Mouse (Mus musculus) hindbrain, postnatal 0 days (tissue): Measurements from ENCODE around the gene Arid4a. TPM values are rescaled to one million over a fixed set of nuclear protein-coding genes. Genes with fewer than 3 reads are reported as not detected.

ENCODE experiments used
- ATAC-seq: fragments of 200-750 bp; cut with Nextera tagmentation; 2 replicates; pipeline ENCODE4 v1.8.0; 2017; ENCODE audit warnings: mild to moderate bottlenecking, moderate TSS enrichment, moderate library complexity
- DNase-seq: peaks from one replicate; pipeline ENCODE4 v3.0.0-alpha.2; 2015; ENCODE audit warnings: low spot score
- H3K27ac ChIP-seq: fragments of 300-500 bp; sonication (generic); 2 replicates; pipeline ENCODE4 v1.5.1; 2014; ENCODE audit warnings: mild to moderate bottlenecking
- H3K27me3 ChIP-seq: fragments of 300-500 bp; sonication (generic); 2 replicates; pipeline ENCODE4 v1.6.1; 2014; ENCODE audit warnings: low read length, mixed read lengths; ENCODE audit not compliant: insufficient read depth
- H3K36me3 ChIP-seq: fragments of 300-500 bp; sonication (generic); 2 replicates; pipeline ENCODE4 v1.6.1; 2014; ENCODE audit warnings: low read length, mixed read lengths; ENCODE audit not compliant: insufficient read depth
- H3K4me1 ChIP-seq: fragments of 300-500 bp; sonication (generic); 2 replicates; pipeline ENCODE4 v1.6.1; 2014; ENCODE audit warnings: antibody characterized with exemption, low read length, mixed read lengths; ENCODE audit not compliant: insufficient read depth
- H3K4me2 ChIP-seq: fragments of 300-500 bp; sonication (generic); 2 replicates; pipeline ENCODE4 v1.6.1; 2014; ENCODE audit warnings: low read depth, mild to moderate bottlenecking, low read length, moderate library complexity, mixed read lengths
- H3K4me3 ChIP-seq: fragments of 300-500 bp; sonication (generic); 2 replicates; pipeline ENCODE4 v1.5.1; 2014; ENCODE audit warnings: low read length
- H3K9ac ChIP-seq: fragments of 300-500 bp; sonication (generic); replicated peaks from 2 replicates; pipeline ENCODE4 v1.6.1; 2014; ENCODE audit warnings: mild to moderate bottlenecking, low read length, moderate library complexity, mixed read lengths
- H3K9me3 ChIP-seq: fragments of 300-500 bp; sonication (generic); 2 replicates; pipeline ENCODE4 v1.6.1; 2016; ENCODE audit warnings: low read length, mixed read lengths
- CTCF ChIP-seq: IDR thresholded peaks from 2 replicates; pipeline ENCODE4 v1.5.1; 2016; ENCODE audit warnings: antibody characterized with exemption, control low read depth, low read depth
- WGBS: fragments of 180-500 bp; shearing (Covaris S2); extraction: QIAGEN DNeasy Blood & Tissue Kit; methylation state at CpG from one replicate; pipeline ENCODE4 v1.1.7; 2014; 5-methylcytosine and 5-hydroxymethylcytosine counted together
- polyA plus RNA-seq: library from polyadenylated mRNA; unstranded; fragments of >200 nt; fragmentation: Nextera tagmentation; extraction: Ambion mirVana; gene quantifications from 2 replicates; pipeline ENCODE4 v1.2.1, GENCODE M21; 2015
- total RNA-seq: library from RNA; depleted of rRNA; stranded (reverse); fragments of >200 nt; gene quantifications from 2 replicates; pipeline ENCODE4 v1.2.3, GENCODE M21; 2014

The Arid4a gene
- total and polyA plus RNA-seq, 2 experiments from 2014 or later = 7.1 to 32.7 TPM

- no peaks in the 10 kb centered on the region for H3K27me3 ChIP-seq
- WGBS = 86% methylated on average over 2 of the region's 2 CpGs
- H3K27ac ChIP-seq = no peak overlapping the region
- ATAC-seq = no peak
- no peak overlapping the region for H3K4me3 ChIP-seq
- H3K9me3 ChIP-seq = no peaks in the 10 kb centered on the region
- peaks cover 12% of the 10 kb centered on the region; the same call in 1 of the 2 replicates for H3K36me3 ChIP-seq
- no peak for DNase-seq
- H3K4me2 ChIP-seq = no peak overlapping the region
- H3K4me1 ChIP-seq = 0 out of 2 replicates have a peak, but pooled peaks cover 6% of the 10 kb centered on the region
- H3K9ac ChIP-seq = no peak overlapping the region
- no peak for TF ChIP-seq CTCF
Measured at GRCm38 (mm10) chr12:71044488-71044887, 28.7 kb downstream of the Arid4a start.

DNA sequence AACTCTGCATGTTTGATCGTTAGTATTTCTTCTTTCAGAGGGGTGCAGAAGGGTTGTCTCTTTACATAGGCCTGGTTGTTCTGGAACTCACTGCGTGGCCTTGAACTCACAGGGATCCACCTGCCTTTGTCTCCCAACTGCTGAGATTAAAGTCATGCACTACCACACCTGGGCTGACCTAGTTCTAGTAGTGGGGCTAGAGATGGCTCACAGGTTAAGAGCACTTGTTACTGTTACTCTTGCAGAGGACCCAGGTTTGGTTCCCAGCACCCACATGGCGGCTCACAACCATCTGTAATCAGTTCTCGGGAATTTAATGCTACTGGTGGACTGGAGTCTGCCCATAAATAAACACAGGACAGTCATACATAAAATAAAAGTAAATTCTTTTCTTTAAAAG is 30.7 kb downstream of the Arid4a start:
- Histone ChIP-seq H3K4me2 (no peak overlapping the region), H3K9me3 (no peaks in the 10 kb centered on the region), H3K4me1 (0 out of 2 replicates have a peak, but pooled peaks cover 6% of the 10 kb centered on the region), H3K9ac (no peak overlapping the region), H3K27me3 (no peaks in the 10 kb centered on the region), H3K36me3 (peaks cover 8% of the 10 kb centered on the region; the same call in 1 of the 2 replicates), H3K4me3 (no peak overlapping the region), H3K27ac (no peak overlapping the region)
- 98% methylated on average over 4 of the region's 4 CpGs for WGBS
- no peak for TF ChIP-seq CTCF
- ATAC-seq (no peak), DNase-seq (no peak)

DNA sequence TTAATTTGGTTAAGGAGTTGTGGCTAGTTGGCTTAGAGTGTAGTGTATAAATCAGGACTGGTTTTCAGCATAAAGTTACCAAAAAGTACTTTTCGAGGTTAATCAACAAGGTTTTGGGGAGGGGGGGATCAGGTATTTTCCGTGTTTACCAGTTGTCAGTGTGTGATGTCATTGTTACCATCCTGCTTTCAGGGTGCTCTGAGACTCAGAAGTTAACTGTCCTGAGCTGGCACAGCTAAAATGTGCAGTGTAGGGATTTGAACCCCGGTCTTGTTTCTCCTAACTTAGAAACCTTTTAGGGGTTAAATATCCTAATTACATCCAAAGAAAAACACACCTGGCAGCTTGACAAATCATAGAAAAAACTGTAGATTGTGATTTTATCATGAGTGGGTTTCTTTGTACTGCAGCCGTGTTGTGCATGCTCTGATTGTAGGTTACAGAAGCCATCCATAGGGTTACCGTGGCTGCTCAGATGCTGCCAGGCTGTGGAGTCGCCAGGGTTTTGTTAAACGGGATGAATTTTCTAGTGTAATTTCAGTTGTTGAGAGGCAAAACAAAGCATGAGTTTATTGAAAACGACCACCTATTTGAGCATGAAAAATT is 31.8 kb downstream of the Arid4a start:
- peak; percentile 38 for DNase-seq
- WGBS = 29% methylated on average over 8 of the region's 8 CpGs
- Histone ChIP-seq H3K36me3 (peaks cover 4% of the 10 kb centered on the region; the same call in 1 of the 2 replicates), H3K4me2 (peak overlapping the region; percentile 54), H3K4me1 (0 out of 2 replicates have a peak, but pooled peaks cover 6% of the 10 kb centered on the region), H3K9ac (peak overlapping the region; percentile 53; the same call in 1 of the 2 replicates), H3K27ac (peak overlapping the region; percentile 87), H3K27me3 (no peaks in the 10 kb centered on the region), H3K4me3 (peak overlapping the region; percentile 43), H3K9me3 (no peaks in the 10 kb centered on the region)
- 0 out of 2 replicates have a peak, but pooled peaks have one; percentile 57 for ATAC-seq
- TF ChIP-seq CTCF = no peak

DNA sequence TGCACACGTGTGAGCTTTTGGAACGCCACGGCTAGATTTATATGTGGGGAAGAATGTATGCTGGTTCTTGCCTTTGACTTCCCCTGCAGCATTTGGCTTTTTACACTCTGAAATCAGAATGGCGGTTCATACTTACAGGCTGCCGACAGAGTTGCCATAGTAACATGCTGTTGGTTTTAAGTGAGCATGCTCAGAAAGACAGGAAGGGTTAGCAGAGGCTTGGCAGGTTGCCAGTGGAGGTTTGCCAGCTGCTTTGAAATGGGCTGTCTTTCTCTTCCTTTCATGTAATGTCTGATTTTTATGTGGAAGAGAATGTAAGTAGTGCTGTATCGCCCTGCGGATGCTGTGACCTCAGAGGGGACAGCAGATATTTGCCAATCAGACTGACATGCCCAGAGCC is 32.3 kb downstream of the Arid4a start:
- Histone ChIP-seq H3K4me1 (0 out of 2 replicates have a peak, but pooled peaks cover 6% of the 10 kb centered on the region), H3K4me3 (peak overlapping the region; percentile 43), H3K9me3 (no peaks in the 10 kb centered on the region), H3K4me2 (peak overlapping the region; percentile 54), H3K27ac (peak overlapping the region; percentile 87), H3K9ac (peak overlapping the region; percentile 53), H3K27me3 (no peaks in the 10 kb centered on the region), H3K36me3 (peaks cover 4% of the 10 kb centered on the region; the same call in 1 of the 2 replicates)
- peak; percentile 90 for ATAC-seq
- WGBS = under 1% methylated on average over 7 of the region's 7 CpGs
- peak; percentile 99 for DNase-seq
- no peak for TF ChIP-seq CTCF

DNA sequence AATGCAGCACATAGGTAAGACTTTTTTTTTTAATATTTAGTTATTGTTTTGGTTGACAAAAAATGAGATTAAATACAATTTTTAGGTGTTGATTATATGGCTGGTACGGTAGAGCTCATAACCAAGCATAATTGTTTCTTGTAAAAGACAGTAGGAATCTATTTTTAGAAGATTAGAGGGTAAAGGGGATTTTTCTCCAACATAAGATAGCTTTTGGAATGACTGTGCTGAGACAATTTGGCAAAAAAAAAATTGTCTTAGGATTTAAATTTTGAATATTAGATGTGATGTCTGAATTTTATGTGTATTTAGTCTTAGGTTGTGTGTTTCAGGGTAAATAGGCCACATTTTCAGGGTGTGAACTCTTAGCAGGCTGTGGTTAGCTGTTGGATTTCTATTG is 32.8 kb downstream of the Arid4a start:
- H3K4me2 ChIP-seq = peak overlapping the region; percentile 54
- TF ChIP-seq CTCF = no peak
- H3K4me3 ChIP-seq = peak overlapping the region; percentile 43
- ATAC-seq (no peak), DNase-seq (no peak)
- no peaks in the 10 kb centered on the region for H3K27me3 ChIP-seq
- WGBS = 25% methylated on average over 1 of the region's 1 CpGs
- H3K9me3 ChIP-seq = no peaks in the 10 kb centered on the region
- peaks cover 4% of the 10 kb centered on the region; the same call in 1 of the 2 replicates for H3K36me3 ChIP-seq
- H3K9ac ChIP-seq = peak overlapping the region; percentile 53
- peak overlapping the region; percentile 87 for H3K27ac ChIP-seq
- H3K4me1 ChIP-seq = 0 out of 2 replicates have a peak, but pooled peaks cover 6% of the 10 kb centered on the region

GRCm38 (mm10) chr12:71049596-71050265 is 33.9 kb downstream of the Arid4a start:
- Histone ChIP-seq H3K9ac (peak overlapping the region; percentile 53), H3K27me3 (no peaks in the 10 kb centered on the region), H3K4me1 (0 out of 2 replicates have a peak, but pooled peaks cover 6% of the 10 kb centered on the region), H3K4me2 (peak overlapping the region; percentile 54), H3K4me3 (peak overlapping the region; percentile 43), H3K36me3 (peaks cover 4% of the 10 kb centered on the region; the same call in 1 of the 2 replicates), H3K9me3 (no peaks in the 10 kb centered on the region), H3K27ac (peak overlapping the region; percentile 87)
- DNase-seq = peak; percentile 40
- ATAC-seq = peak; percentile 56
- no peak for TF ChIP-seq CTCF
- 54% methylated on average over 10 of the region's 10 CpGs for WGBS
